Mouse (Mus musculus) right cerebral cortex, postnatal 4 days (tissue): ENCODE results near the gene Pde10a.
A peak's percentile ranks its signal among the peaks of the same experiment; 100 is the strongest.

Experiments
- DNase-seq: peaks from one replicate; pipeline ENCODE4 v3.0.0-alpha.2; 2022

Gene Pde10a

GRCm38 (mm10) chr17:8525971-8526740 lies 984 bp downstream of the Pde10a start:
- peak; percentile 8 for DNase-seq

GRCm38 (mm10) chr17:8526815-8527261 lies 1.7 kb downstream of the Pde10a start:
- DNase-seq = no peak

GRCm38 (mm10) chr17:8528641-8529040 lies 3.5 kb downstream of the Pde10a start:
- DNase-seq = no peak

GRCm38 (mm10) chr17:8532609-8533008 lies 7.4 kb downstream of the Pde10a start:
- DNase-seq = no peak

- DNase-seq = no peak
Observed at GRCm38 (mm10) chr17:8533828-8534227, 8.7 kb downstream of the Pde10a start.

GRCm38 (mm10) chr17:8536522-8536921 lies 11.3 kb downstream of the Pde10a start:
- DNase-seq = no peak

- DNase-seq = no peak
Observed at GRCm38 (mm10) chr17:8538102-8538501, 12.9 kb downstream of the Pde10a start.

- peak; percentile 32 for DNase-seq
Observed at GRCm38 (mm10) chr17:8541974-8542538, 16.9 kb downstream of the Pde10a start.

- DNase-seq = no peak
Observed at GRCm38 (mm10) chr17:8546366-8546765, 21.2 kb downstream of the Pde10a start.

- DNase-seq = no peak
Observed at GRCm38 (mm10) chr17:8548733-8549132, 23.6 kb downstream of the Pde10a start.

- DNase-seq = no peak
Observed at GRCm38 (mm10) chr17:8551641-8552040, 26.5 kb downstream of the Pde10a start.

- no peak for DNase-seq
Observed at GRCm38 (mm10) chr17:8552346-8553035, 27.3 kb downstream of the Pde10a start.

- no peak for DNase-seq
Observed at GRCm38 (mm10) chr17:8553601-8554000, 28.4 kb downstream of the Pde10a start.

- no peak for DNase-seq
Observed at GRCm38 (mm10) chr17:8554219-8554618, 29.0 kb downstream of the Pde10a start.

- DNase-seq = no peak
Observed at GRCm38 (mm10) chr17:8555785-8556184, 30.6 kb downstream of the Pde10a start.

GRCm38 (mm10) chr17:8556223-8556622 lies 31.1 kb downstream of the Pde10a start:
- DNase-seq = no peak

- no peak for DNase-seq
Observed at GRCm38 (mm10) chr17:8557926-8558325, 32.8 kb downstream of the Pde10a start.

GRCm38 (mm10) chr17:8562101-8562885 lies 37.1 kb downstream of the Pde10a start:
- no peak for DNase-seq

- DNase-seq = no peak
Observed at GRCm38 (mm10) chr17:8562886-8563280, 37.7 kb downstream of the Pde10a start.

GRCm38 (mm10) chr17:8566850-8567249 lies 41.7 kb downstream of the Pde10a start, which contains the start of gene Gm17087:
Gene Gm17087 (minus strand): TSS chr17:8566950.
- DNase-seq = no peak

- no peak for DNase-seq
Observed at GRCm38 (mm10) chr17:8573542-8574260, 48.5 kb downstream of the Pde10a start.

GRCm38 (mm10) chr17:8580360-8580759 lies 55.2 kb downstream of the Pde10a start:
- no peak for DNase-seq
